ENCODE assay signal across 8 mouse cellular contexts in genomic region chr5:126623205-126623604, GRCm38 (mm10).
A peak's percentile ranks its signal among the peaks of the same experiment; 100 is the strongest.
DNase-seq lines count a peak whose midpoint lies in the region; ATAC-seq lines count a peak whose summit lies in the region.

No protein-coding gene starts in this region.

- no peak overlapping the region for H3K27ac ChIP-seq in forebrain, embryonic 10.5 days
- no peak overlapping the region for H3K27ac ChIP-seq in forebrain, embryonic 12.5 days
- H3K27ac ChIP-seq in neural tube, embryonic 15.5 days (replicated peaks), result no peak overlapping the region
- no peak overlapping the region for H3K27ac ChIP-seq in embryonic facial prominence, embryonic 14.5 days (replicated peaks; ENCODE audit: low read depth, low read length)

- peak; percentile 32 for DNase-seq in forebrain, embryonic 10.5 days (ENCODE audit: extremely low spot score, low spot score)
- peak; percentile 51 for DNase-seq in neural tube, embryonic 10.5 days (ENCODE audit: extremely low spot score, low spot score)
- peak; percentile 8 for DNase-seq in embryonic facial prominence, embryonic 14.5 days (ENCODE audit: low spot score)
- peak; percentile 21 for DNase-seq in left cerebral cortex, adult 11 months (ENCODE audit: low spot score)
- DNase-seq in retina, postnatal 1 day, result peak; percentile 69
- no peak for DNase-seq in spleen, adult 12 weeks (ENCODE audit: low spot score)

- ATAC-seq in forebrain, embryonic 12.5 days (ENCODE audit: low FRiP score), result no peak
- no peak for ATAC-seq in neural tube, embryonic 15.5 days (ENCODE audit: low FRiP score)
- ATAC-seq in embryonic facial prominence, embryonic 14.5 days (ENCODE audit: low read depth), result no peak

- 11% methylated on average over 6 of the region's 6 CpGs for WGBS in forebrain, embryonic 10.5 days
- WGBS in forebrain, embryonic 12.5 days, result 10% methylated on average over 6 of the region's 6 CpGs
- WGBS in neural tube, embryonic 15.5 days, result 16% methylated on average over 6 of the region's 6 CpGs
- 11% methylated on average over 6 of the region's 6 CpGs for WGBS in embryonic facial prominence, embryonic 14.5 days

- no peaks in the 10 kb centered on the region for H3K4me1 ChIP-seq in forebrain, embryonic 10.5 days
- no peaks in the 10 kb centered on the region for H3K4me1 ChIP-seq in forebrain, embryonic 12.5 days
- no peaks in the 10 kb centered on the region for H3K4me1 ChIP-seq in neural tube, embryonic 15.5 days
- H3K4me1 ChIP-seq in embryonic facial prominence, embryonic 14.5 days (ENCODE audit: control insufficient read depth, insufficient read depth, low read length), result no peaks in the 10 kb centered on the region

- H3K4me2 ChIP-seq in forebrain, embryonic 12.5 days, result no peak overlapping the region
- no peak overlapping the region for H3K4me2 ChIP-seq in neural tube, embryonic 15.5 days
- H3K4me2 ChIP-seq in embryonic facial prominence, embryonic 14.5 days (ENCODE audit: low read depth, low read length), result no peak overlapping the region

- H3K9me3 ChIP-seq in forebrain, embryonic 10.5 days, result no peaks in the 10 kb centered on the region
- no peaks in the 10 kb centered on the region for H3K9me3 ChIP-seq in forebrain, embryonic 12.5 days
- no peaks in the 10 kb centered on the region for H3K9me3 ChIP-seq in neural tube, embryonic 15.5 days (replicated peaks)
- H3K9me3 ChIP-seq in embryonic facial prominence, embryonic 14.5 days (ENCODE audit: control insufficient read depth, low read length), result no peaks in the 10 kb centered on the region

- H3K4me3 ChIP-seq in forebrain, embryonic 10.5 days, result no peak overlapping the region
- H3K4me3 ChIP-seq in forebrain, embryonic 12.5 days (replicated peaks), result no peak overlapping the region
- no peak overlapping the region for H3K4me3 ChIP-seq in neural tube, embryonic 15.5 days (replicated peaks)
- H3K4me3 ChIP-seq in embryonic facial prominence, embryonic 14.5 days (ENCODE audit: low read depth, low read length), result no peak overlapping the region

- no peak overlapping the region for H3K9ac ChIP-seq in forebrain, embryonic 12.5 days
- H3K9ac ChIP-seq in neural tube, embryonic 15.5 days (replicated peaks), result no peak overlapping the region
- no peak overlapping the region for H3K9ac ChIP-seq in embryonic facial prominence, embryonic 14.5 days (ENCODE audit: low read depth, low read length)

- no peaks in the 10 kb centered on the region for H3K36me3 ChIP-seq in forebrain, embryonic 10.5 days (replicated peaks)
- H3K36me3 ChIP-seq in forebrain, embryonic 12.5 days (replicated peaks), result no peaks in the 10 kb centered on the region
- no peaks in the 10 kb centered on the region for H3K36me3 ChIP-seq in neural tube, embryonic 15.5 days
- H3K36me3 ChIP-seq in embryonic facial prominence, embryonic 14.5 days (ENCODE audit: control insufficient read depth, insufficient read depth, low read length), result no peaks in the 10 kb centered on the region

- no peaks in the 10 kb centered on the region for H3K27me3 ChIP-seq in forebrain, embryonic 10.5 days (ENCODE audit: poor library complexity, severe bottlenecking)
- no peaks in the 10 kb centered on the region for H3K27me3 ChIP-seq in forebrain, embryonic 12.5 days
- no peaks in the 10 kb centered on the region for H3K27me3 ChIP-seq in neural tube, embryonic 15.5 days (replicated peaks)
- no peaks in the 10 kb centered on the region for H3K27me3 ChIP-seq in embryonic facial prominence, embryonic 14.5 days (replicated peaks; ENCODE audit: control insufficient read depth, insufficient read depth, low read length)
